Mouse (Mus musculus): ENCODE measurements around the gene Ginm1.
"Not testable (repeated sequence)": the region's sequence is repeated elsewhere in the genome, so short reads cannot be mapped to it uniquely, and the experiment has no call there.

Ginm1 gene

GRCm38 (mm10) chr10:7816476-7816875 lies 23.9 kb upstream of the Ginm1 start:
- DNase-seq (ENCODE audit: extremely low spot score, low read depth, low spot score) = no peak

- DNase-seq (ENCODE audit: extremely low spot score, low read depth, low spot score) = peak; percentile 83
Observed at GRCm38 (mm10) chr10:7809937-7810336, 17.3 kb upstream of the Ginm1 start.

DNA sequence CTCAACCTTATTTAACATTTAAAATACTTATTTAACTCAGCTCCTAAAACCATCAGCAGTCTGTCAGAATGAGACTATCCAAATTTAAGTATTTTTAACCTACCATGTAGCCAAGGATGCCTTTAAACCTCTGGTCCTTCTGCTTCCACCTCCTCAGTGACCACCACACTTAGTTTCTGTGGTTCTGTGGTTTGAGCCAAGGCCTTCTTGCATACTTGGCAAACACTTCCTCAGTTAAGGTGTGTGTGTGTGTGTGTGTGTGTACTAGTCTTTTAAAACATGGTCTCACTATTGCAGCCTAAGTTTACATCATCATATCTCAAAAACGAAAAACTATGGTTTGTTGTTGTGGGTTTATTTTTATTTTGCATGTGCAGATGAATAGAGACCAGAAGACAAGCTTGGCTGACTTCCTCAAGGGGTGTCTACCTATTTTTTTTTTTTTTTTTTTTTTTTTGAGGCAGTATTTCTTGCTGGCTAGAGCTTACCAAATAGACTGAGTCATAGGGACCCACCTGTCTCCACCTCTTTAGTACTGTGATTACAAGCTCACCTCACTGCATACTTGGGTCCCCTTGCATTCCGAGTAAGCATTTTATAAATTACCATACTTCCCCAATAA lies 10.0 kb upstream of the Ginm1 start:
- no peak for DNase-seq (ENCODE audit: extremely low spot score, low read depth, low spot score)

DNA sequence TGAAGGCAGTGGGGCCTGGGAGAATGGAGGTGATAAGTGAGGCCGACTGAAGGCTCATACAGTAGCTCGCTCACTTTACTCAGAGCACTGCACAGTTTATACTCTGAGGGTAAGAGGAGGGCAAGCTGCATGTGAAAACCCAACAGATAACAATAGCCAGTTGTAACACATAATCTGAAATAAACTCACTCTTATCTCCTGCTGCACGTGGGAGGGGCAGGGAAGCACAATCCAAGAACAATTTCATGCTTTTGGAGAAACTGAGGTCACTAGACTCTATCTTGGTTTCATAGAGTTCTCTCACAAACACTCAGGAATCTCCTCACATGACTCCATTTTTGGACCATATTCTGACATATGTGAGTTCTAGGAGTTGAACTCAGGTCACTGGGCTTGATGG lies 8.6 kb upstream of the Ginm1 start:
- no peak for DNase-seq (ENCODE audit: extremely low spot score, low read depth, low spot score)

DNA sequence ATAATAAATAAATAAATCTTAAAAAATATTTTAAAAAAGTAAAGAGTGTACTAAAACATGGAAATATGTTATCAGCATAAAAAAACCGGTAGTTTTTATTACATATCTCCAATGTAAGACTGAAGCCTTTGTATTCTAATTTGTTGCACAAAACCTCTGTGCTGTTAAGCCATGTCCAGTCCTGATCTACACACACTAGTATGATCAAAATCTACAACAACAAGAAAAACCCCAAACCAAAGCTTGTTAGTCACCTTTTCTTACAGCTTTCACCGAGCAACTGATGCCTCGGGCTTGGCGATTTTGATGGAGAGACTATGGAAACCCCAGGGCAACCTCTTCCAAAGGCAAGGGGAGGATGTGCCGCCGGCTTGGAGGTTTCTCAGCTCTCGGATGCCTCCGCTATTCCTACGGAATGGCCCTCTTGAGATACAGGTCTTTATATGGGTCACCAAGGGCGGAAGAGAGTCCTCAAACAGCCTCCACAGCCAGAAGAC lies 322 bp downstream of the Ginm1 start:
- no peak for DNase-seq (ENCODE audit: extremely low spot score, low read depth, low spot score)

- no peak for DNase-seq (ENCODE audit: extremely low spot score, low read depth, low spot score)
Observed at GRCm38 (mm10) chr10:7787319-7787718, 5.3 kb downstream of the Ginm1 start.

DNA sequence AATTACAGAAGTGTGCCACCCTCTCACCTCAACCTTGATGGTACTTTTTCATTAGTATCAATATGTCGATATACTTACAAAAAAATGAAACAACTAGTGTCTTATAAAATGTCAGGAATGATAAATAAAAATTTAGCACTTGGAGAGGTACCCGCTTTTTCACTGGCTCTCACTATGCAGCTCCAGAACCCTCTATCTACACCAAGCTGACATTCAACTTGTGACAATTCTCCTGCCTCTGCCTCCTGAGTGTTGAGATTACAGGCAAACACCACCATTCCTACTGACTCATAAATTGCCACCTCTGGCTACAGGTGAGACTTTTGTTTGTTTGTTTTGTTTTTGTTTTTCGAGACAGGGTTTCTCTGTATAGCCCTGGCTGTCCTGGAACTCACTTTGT lies 11.4 kb downstream of the Ginm1 start:
- no peak for DNase-seq (ENCODE audit: extremely low spot score, low read depth, low spot score)

- DNase-seq (ENCODE audit: extremely low spot score, low read depth, low spot score) = peak; percentile 53
Observed at GRCm38 (mm10) chr10:7780238-7781176, 12.1 kb downstream of the Ginm1 start.

- no peak for DNase-seq (ENCODE audit: extremely low spot score, low read depth, low spot score)
Observed at GRCm38 (mm10) chr10:7779751-7780237, 12.8 kb downstream of the Ginm1 start.

- DNase-seq (ENCODE audit: extremely low spot score, low read depth, low spot score) = no peak
Observed at GRCm38 (mm10) chr10:7778361-7778760, 14.3 kb downstream of the Ginm1 start.

DNA sequence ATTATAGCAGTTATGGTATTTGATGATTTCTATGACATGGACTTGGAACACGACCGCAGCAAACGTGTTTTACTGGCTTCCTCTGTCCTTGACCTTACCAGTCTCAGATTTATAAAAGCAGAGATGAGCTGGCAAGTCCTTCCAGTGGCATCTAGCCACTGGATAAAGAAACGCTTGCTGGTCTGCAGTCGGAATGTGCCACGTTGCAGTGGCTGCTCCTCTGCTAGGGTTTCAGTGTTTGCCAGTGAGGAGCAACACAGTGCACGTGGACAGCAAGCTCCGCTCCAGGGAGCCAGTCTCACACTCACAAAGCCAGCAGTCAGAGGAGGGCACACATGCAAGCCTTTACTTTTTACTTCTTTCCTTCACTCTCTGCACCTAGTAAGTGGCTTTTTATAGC lies 17.2 kb downstream of the Ginm1 start:
- DNase-seq (ENCODE audit: extremely low spot score, low read depth, low spot score) = no peak

DNA sequence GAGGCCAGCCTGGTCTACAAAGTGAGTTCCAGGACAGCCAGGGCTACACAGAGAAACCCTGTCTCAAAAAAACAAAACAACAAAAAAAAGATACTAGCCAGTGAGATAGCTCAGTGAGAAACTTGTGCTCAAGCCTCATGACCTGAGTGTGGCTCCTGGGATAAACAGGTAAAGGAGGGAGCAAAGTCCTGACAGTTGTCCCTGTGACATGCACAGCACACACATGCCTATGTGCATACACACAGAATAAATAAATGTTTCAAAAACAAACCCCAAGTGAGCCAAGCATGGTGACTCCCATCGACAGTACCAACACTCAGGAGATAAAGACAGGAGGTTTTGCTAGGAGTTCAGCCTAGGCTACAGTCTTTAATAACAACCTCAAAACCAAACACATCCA lies 19.9 kb downstream of the Ginm1 start:
- DNase-seq (ENCODE audit: extremely low spot score, low read depth, low spot score) = no peak

DNA sequence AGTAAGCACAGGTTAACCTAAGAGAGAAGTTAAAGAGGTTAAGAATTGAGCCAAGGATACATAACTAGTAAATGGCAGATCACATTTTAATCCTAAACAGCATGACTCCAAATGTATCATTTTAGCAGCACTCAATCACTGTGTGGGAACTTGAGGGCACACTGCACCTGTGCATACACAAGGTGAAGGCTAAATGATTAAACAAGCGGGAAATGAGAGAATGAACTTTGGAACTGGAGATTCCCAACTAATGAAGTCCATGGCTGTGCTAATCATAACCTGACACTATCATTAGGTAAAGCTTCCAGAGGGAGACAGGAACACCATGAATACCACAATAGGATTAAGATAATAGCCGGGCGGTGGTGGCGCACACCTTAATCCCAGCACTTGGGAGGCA lies 20.3 kb downstream of the Ginm1 start:
- DNase-seq (ENCODE audit: extremely low spot score, low read depth, low spot score) = no peak

GRCm38 (mm10) chr10:7757544-7757943 lies 35.1 kb downstream of the Ginm1 start:
- DNase-seq (ENCODE audit: extremely low spot score, low read depth, low spot score) = no peak

- no peak for DNase-seq (ENCODE audit: extremely low spot score, low read depth, low spot score)
Observed at GRCm38 (mm10) chr10:7748752-7749151, 43.9 kb downstream of the Ginm1 start.

- DNase-seq (ENCODE audit: extremely low spot score, low read depth, low spot score) = not testable (repeated sequence)
Observed at GRCm38 (mm10) chr10:7745528-7745927, 47.1 kb downstream of the Ginm1 start.

DNA sequence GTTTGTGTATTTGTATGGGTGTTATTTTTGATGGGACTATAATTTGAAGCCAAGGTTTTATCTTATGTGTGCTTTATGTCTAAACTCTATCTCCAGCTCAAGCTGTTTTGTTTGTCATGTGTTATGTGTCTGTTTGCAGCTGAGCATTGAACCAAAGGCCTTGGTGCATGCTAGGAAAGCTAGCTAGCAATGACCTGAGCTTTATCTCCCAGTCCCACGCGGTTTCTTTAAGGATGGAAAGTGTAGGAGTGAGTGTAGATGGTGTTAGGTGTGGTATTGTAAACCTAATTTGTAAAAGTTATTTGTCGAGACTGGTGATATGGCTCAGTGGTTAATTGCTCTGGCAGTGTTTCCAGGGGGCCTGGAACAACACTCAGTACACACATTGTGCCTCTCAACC lies 54.7 kb downstream of the Ginm1 start:
- no peak for DNase-seq (ENCODE audit: extremely low spot score, low read depth, low spot score)

GRCm38 (mm10) chr10:7737122-7737521 lies 55.5 kb downstream of the Ginm1 start:
- no peak for DNase-seq (ENCODE audit: extremely low spot score, low read depth, low spot score)

DNA sequence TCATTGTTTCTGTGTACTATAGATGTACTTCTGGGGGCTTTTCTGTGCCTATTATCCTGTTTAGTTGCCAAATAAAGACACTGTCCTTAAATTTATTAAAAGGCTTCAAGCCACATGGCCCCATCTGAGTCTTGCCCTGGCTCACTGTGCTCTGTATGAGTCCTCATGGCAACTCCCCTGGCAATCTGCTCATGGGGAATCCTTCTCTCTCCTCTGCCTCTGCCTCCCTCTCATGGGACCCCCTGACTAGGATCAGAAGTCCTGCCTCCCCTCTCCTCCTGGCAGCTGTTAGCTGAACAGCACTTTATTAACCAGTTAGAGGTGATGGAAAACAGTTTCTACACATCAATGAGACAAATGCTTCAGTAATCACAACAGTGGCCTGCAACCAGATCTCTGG lies 61.0 kb downstream of the Ginm1 start:
- DNase-seq (ENCODE audit: extremely low spot score, low read depth, low spot score) = no peak

DNA sequence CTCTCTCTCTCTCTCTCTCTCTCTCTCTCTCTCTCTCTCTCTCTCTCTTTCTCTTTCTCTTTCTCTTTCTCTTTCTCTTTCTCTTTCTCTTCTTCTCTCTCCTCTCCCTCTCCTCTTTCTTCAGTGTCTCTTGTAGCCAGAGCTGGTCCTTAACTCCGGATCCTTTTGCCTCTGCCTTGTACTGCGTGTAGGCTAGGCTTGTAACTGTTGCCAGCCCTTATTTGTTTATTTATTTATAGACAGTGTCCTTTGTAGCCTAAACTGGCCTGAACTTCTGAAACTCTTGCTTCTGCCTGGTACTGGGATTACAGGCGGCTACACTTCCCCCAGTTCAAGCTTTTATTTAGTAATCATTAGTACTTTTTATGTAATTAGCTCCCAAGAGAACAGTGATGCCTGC lies 65.6 kb downstream of the Ginm1 start:
- no peak for DNase-seq (ENCODE audit: extremely low spot score, low read depth, low spot score)

DNA sequence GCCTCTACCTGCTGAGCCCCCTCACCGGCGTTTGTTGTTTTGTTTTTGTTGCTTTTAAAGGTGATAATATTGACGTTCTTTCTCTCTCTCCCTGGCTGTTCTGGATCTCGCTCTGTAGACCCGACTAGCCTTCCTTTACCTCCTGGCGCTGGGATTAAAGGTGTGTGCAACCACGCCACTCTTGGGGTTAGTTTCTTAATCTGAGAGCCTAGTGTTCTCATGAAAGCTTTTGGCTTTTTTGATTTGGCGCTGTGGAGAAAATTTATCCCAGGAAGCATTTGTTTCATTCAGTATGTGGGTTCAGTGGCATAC lies 66.2 kb downstream of the Ginm1 start:
- no peak for DNase-seq (ENCODE audit: extremely low spot score, low read depth, low spot score)

Measured in hindlimb bud, embryonic 11.5 days (tissue).